Mouse (Mus musculus): ENCODE data around the gene Limch1. TPM values are rescaled to one million over a fixed set of nuclear protein-coding genes. Genes with fewer than 3 reads are reported as not detected.

Gene Limch1
- polyA plus RNA-seq, 1 experiment from 2014 or later: 6.7 TPM

DNA sequence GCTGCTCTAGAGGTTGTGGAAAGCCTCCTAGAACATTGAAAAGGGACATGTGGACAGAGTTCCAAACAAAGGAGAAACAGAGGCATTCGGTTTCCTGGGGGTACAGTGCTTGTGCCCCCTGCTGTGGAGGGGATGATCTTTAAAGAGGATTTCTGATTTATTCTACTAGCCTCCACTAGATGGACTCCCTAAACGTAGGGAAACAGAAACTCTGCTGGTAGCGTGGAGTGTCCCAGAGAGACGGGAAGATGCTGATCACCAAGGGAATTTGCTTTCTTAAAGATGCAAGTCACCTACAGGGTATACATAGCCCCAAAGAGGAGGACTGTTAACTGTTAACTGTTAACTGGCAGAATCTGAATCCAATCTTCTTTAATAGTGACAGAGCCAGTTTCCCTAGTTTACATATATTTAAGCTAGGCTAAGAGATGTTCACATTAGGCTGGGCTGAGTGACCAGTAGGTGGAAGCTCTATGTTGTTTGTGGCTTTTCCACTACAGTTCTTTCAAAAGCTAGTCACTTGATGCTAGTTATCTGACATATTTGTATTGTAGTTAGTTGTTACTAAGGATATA, 35.1 kb upstream of the Limch1 start:
- no peak overlapping the region for H3K4me2 ChIP-seq (replicated peaks; ENCODE audit: low read depth)
- no peak for ATAC-seq
- H3K9ac ChIP-seq (ENCODE audit: low read depth, low read length): no peak overlapping the region
- H3K27ac ChIP-seq (ENCODE audit: low read depth, low read length): no peak overlapping the region
- TF ChIP-seq CTCF (IDR thresholded peaks at IDR 0.05; ENCODE audit: low read depth): peak; percentile 64
- no peaks in the 10 kb centered on the region for H3K27me3 ChIP-seq (replicated peaks; ENCODE audit: control insufficient read depth, insufficient read depth, low read length)
- WGBS: 21% methylated on average over 4 of the region's 4 CpGs
- no peaks in the 10 kb centered on the region for H3K36me3 ChIP-seq (ENCODE audit: control insufficient read depth, insufficient read depth)
- no peak overlapping the region for H3K4me3 ChIP-seq (ENCODE audit: low read depth, low read length)
- H3K4me1 ChIP-seq (replicated peaks; ENCODE audit: control insufficient read depth, insufficient read depth, low read length): no peaks in the 10 kb centered on the region
- H3K9me3 ChIP-seq (ENCODE audit: control insufficient read depth): no peaks in the 10 kb centered on the region

GRCm38 (mm10) chr5:66712801-66713200, 32.8 kb upstream of the Limch1 start:
- no peak for TF ChIP-seq CTCF (IDR thresholded peaks at IDR 0.05; ENCODE audit: low read depth)
- Histone ChIP-seq H3K4me1 (replicated peaks; ENCODE audit: control insufficient read depth, insufficient read depth, low read length) (no peaks in the 10 kb centered on the region), H3K36me3 (ENCODE audit: control insufficient read depth, insufficient read depth) (no peaks in the 10 kb centered on the region), H3K27ac (ENCODE audit: low read depth, low read length) (no peak overlapping the region), H3K4me2 (replicated peaks; ENCODE audit: low read depth) (no peak overlapping the region), H3K9ac (ENCODE audit: low read depth, low read length) (no peak overlapping the region), H3K4me3 (ENCODE audit: low read depth, low read length) (no peak overlapping the region), H3K9me3 (ENCODE audit: control insufficient read depth) (no peaks in the 10 kb centered on the region), H3K27me3 (replicated peaks; ENCODE audit: control insufficient read depth, insufficient read depth, low read length) (no peaks in the 10 kb centered on the region)
- WGBS: 63% methylated on average over 6 of the region's 6 CpGs
- ATAC-seq: no peak

GRCm38 (mm10) chr5:66715498-66715931, 30.1 kb upstream of the Limch1 start:
- 67% methylated on average over 4 of the region's 4 CpGs for WGBS
- no peaks in the 10 kb centered on the region for H3K4me1 ChIP-seq (replicated peaks; ENCODE audit: control insufficient read depth, insufficient read depth, low read length)
- H3K27me3 ChIP-seq (replicated peaks; ENCODE audit: control insufficient read depth, insufficient read depth, low read length): no peaks in the 10 kb centered on the region
- H3K9me3 ChIP-seq (ENCODE audit: control insufficient read depth): no peaks in the 10 kb centered on the region
- H3K4me2 ChIP-seq (replicated peaks; ENCODE audit: low read depth): no peak overlapping the region
- ATAC-seq: no peak
- no peak overlapping the region for H3K9ac ChIP-seq (ENCODE audit: low read depth, low read length)
- H3K27ac ChIP-seq (ENCODE audit: low read depth, low read length): no peak overlapping the region
- no peaks in the 10 kb centered on the region for H3K36me3 ChIP-seq (ENCODE audit: control insufficient read depth, insufficient read depth)
- no peak overlapping the region for H3K4me3 ChIP-seq (ENCODE audit: low read depth, low read length)
- TF ChIP-seq CTCF (IDR thresholded peaks at IDR 0.05; ENCODE audit: low read depth): no peak

- H3K9ac ChIP-seq (ENCODE audit: low read depth, low read length): no peak overlapping the region
- H3K4me2 ChIP-seq (replicated peaks; ENCODE audit: low read depth): no peak overlapping the region
- 52% methylated on average over 4 of the region's 4 CpGs for WGBS
- no peak overlapping the region for H3K27ac ChIP-seq (ENCODE audit: low read depth, low read length)
- H3K4me3 ChIP-seq (ENCODE audit: low read depth, low read length): no peak overlapping the region
- H3K36me3 ChIP-seq (ENCODE audit: control insufficient read depth, insufficient read depth): no peaks in the 10 kb centered on the region
- no peak for ATAC-seq
- no peaks in the 10 kb centered on the region for H3K9me3 ChIP-seq (ENCODE audit: control insufficient read depth)
- H3K27me3 ChIP-seq (replicated peaks; ENCODE audit: control insufficient read depth, insufficient read depth, low read length): no peaks in the 10 kb centered on the region
- TF ChIP-seq CTCF (IDR thresholded peaks at IDR 0.05; ENCODE audit: low read depth): no peak
- H3K4me1 ChIP-seq (replicated peaks; ENCODE audit: control insufficient read depth, insufficient read depth, low read length): no peaks in the 10 kb centered on the region
Measured at GRCm38 (mm10) chr5:66717931-66718330, 27.7 kb upstream of the Limch1 start.

DNA sequence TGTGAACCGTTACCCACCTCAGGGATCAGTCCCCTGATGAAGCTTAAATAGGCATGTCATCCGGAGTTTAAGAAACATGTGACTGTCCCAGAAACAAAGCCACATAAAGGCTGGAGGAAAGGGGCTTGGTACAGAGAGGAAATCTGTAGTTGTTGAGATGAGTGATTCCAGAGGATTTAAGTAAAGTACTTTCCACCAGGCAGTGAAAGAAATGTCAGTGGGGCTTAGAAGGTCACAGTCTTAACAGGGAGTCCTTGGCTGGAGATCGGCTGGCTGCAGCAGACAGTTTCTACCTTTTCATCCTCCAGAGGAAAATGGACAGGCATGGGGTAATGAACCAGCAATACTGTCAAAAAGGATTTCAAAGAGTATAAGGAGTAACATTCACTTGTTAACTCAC, 27.2 kb upstream of the Limch1 start:
- Histone ChIP-seq H3K9me3 (ENCODE audit: control insufficient read depth) (no peaks in the 10 kb centered on the region), H3K4me2 (replicated peaks; ENCODE audit: low read depth) (no peak overlapping the region), H3K4me3 (ENCODE audit: low read depth, low read length) (no peak overlapping the region), H3K36me3 (ENCODE audit: control insufficient read depth, insufficient read depth) (no peaks in the 10 kb centered on the region), H3K27ac (ENCODE audit: low read depth, low read length) (no peak overlapping the region), H3K27me3 (replicated peaks; ENCODE audit: control insufficient read depth, insufficient read depth, low read length) (no peaks in the 10 kb centered on the region), H3K4me1 (replicated peaks; ENCODE audit: control insufficient read depth, insufficient read depth, low read length) (no peaks in the 10 kb centered on the region), H3K9ac (ENCODE audit: low read depth, low read length) (no peak overlapping the region)
- 68% methylated on average over 3 of the region's 3 CpGs for WGBS
- ATAC-seq: no peak
- no peak for TF ChIP-seq CTCF (IDR thresholded peaks at IDR 0.05; ENCODE audit: low read depth)

DNA sequence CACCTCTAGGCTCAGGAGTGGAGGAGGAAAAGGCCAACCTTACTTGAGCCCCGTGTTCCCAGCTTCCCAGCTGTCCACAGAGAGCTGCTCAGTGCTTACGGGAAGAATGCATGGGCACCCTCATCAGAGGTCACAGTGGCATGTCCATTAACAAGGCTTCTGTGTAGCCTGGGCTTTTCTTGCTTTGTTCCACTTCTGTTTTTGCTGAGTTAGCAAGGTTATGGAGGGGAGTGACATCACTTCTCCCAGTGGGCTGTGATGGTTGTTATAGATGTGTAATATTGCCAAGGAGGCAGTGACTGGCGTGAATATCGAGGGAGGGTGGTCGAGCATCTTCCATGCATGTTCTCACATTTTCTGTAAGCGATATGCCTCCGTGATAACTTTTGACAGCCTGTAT, 26.7 kb upstream of the Limch1 start:
- Histone ChIP-seq H3K9ac (ENCODE audit: low read depth, low read length) (no peak overlapping the region), H3K9me3 (ENCODE audit: control insufficient read depth) (no peaks in the 10 kb centered on the region), H3K4me3 (ENCODE audit: low read depth, low read length) (no peak overlapping the region), H3K4me2 (replicated peaks; ENCODE audit: low read depth) (no peak overlapping the region), H3K4me1 (replicated peaks; ENCODE audit: control insufficient read depth, insufficient read depth, low read length) (no peaks in the 10 kb centered on the region), H3K27me3 (replicated peaks; ENCODE audit: control insufficient read depth, insufficient read depth, low read length) (no peaks in the 10 kb centered on the region), H3K36me3 (ENCODE audit: control insufficient read depth, insufficient read depth) (no peaks in the 10 kb centered on the region), H3K27ac (ENCODE audit: low read depth, low read length) (no peak overlapping the region)
- WGBS: 78% methylated on average over 7 of the region's 7 CpGs
- ATAC-seq: no peak
- TF ChIP-seq CTCF (IDR thresholded peaks at IDR 0.05; ENCODE audit: low read depth): no peak

GRCm38 (mm10) chr5:66720921-66721320, 24.7 kb upstream of the Limch1 start:
- Histone ChIP-seq H3K27me3 (replicated peaks; ENCODE audit: control insufficient read depth, insufficient read depth, low read length) (no peaks in the 10 kb centered on the region), H3K27ac (ENCODE audit: low read depth, low read length) (no peak overlapping the region), H3K4me2 (replicated peaks; ENCODE audit: low read depth) (no peak overlapping the region), H3K4me1 (replicated peaks; ENCODE audit: control insufficient read depth, insufficient read depth, low read length) (no peaks in the 10 kb centered on the region), H3K36me3 (ENCODE audit: control insufficient read depth, insufficient read depth) (no peaks in the 10 kb centered on the region), H3K9me3 (ENCODE audit: control insufficient read depth) (no peaks in the 10 kb centered on the region), H3K4me3 (ENCODE audit: low read depth, low read length) (no peak overlapping the region), H3K9ac (ENCODE audit: low read depth, low read length) (no peak overlapping the region)
- 43% methylated on average over 5 of the region's 5 CpGs for WGBS
- ATAC-seq: no peak
- no peak for TF ChIP-seq CTCF (IDR thresholded peaks at IDR 0.05; ENCODE audit: low read depth)

All from intestine, postnatal 0 days (tissue).